Mouse (Mus musculus) spleen, adult 2 months (tissue): ENCODE measurements at regions not wholly inside any gene's neighbourhood (a gene's known extent, or its start where the extent isn't known, plus 50 kb on each side); places are given as distances from the start of the nearest gene placed in this dataset.

Experiments
- CTCF ChIP-seq: fragments of 200-500 bp; IDR thresholded peaks from 2 replicates; pipeline ENCODE4 v1.5.1; 2011; ENCODE audit warnings: mild to moderate bottlenecking, inconsistent platforms; ENCODE audit not compliant: insufficient read depth, insufficient read length, insufficient replicate concordance; ENCODE audit errors: extremely low read depth
- POLR2A ChIP-seq: fragments of 200-500 bp; IDR thresholded peaks from 2 replicates; pipeline ENCODE4 v1.6.1; 2011; ENCODE audit warnings: low read depth, low read length, inconsistent platforms

DNA sequence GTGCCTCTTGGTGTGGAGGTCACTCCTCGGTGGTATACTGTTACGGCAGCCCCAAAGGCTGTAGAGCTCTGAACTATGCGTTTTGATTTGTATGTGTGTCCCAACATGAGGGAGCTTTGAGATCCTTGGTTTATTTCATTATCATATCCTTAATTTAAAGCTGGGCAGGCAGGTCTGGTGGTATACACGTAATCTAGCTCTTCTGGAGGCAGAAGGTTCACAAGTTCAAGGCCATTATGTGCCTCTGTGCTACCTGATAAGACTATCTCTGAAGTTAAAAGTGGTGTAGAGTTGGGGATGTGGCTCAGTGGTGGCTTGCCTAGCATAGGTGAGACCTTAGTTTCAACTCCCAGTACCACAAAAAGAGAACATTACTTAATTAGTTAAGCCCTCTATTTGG, 199.1 kb upstream of the Hmga2 start:
- TF ChIP-seq POLR2A (no peak), CTCF (no peak)
